Mouse (Mus musculus) heart, embryonic 14.5 days (tissue): ENCODE data around the gene Nova2. TPM values are rescaled to one million over a fixed set of nuclear protein-coding genes. Genes with fewer than 3 reads are reported as not detected.

Experiments
- ATAC-seq: fragments of 200-750 bp; cut with Nextera tagmentation; 2 replicates; pipeline ENCODE4 v1.8.0; 2017; ENCODE audit warnings: low read depth, moderate TSS enrichment; ENCODE audit not compliant: insufficient number of reproducible peaks, insufficient read depth, low FRiP score
- H3K27ac ChIP-seq, 2 experiments: fragments of 200-500 bp in 1 of 2; fragments of 300-500 bp in 1 of 2; sonication (generic) in 1 of 2; replicated peaks in 1 of 2; 2 replicates each; pipeline ENCODE4 v1.5.1; 2012 to 2014; ENCODE audit warnings: low read depth in 2 of 2, low read length in 2 of 2, control low read depth in 1 of 2, mild to moderate bottlenecking in 1 of 2, mixed read lengths in 1 of 2; ENCODE audit not compliant: control insufficient read depth in 1 of 2, insufficient read depth in 1 of 2
- H3K27me3 ChIP-seq: fragments of 300-500 bp; sonication (generic); 2 replicates; pipeline ENCODE4 v1.6.1; 2014; ENCODE audit warnings: mild to moderate bottlenecking, low read length, control low read depth; ENCODE audit not compliant: control insufficient read depth, insufficient read depth
- H3K36me3 ChIP-seq: fragments of 300-500 bp; sonication (generic); 2 replicates; pipeline ENCODE4 v1.6.1; 2014; ENCODE audit warnings: mild to moderate bottlenecking, control low read depth, low read length, mixed read lengths; ENCODE audit not compliant: control insufficient read depth, insufficient read depth
- H3K4me1 ChIP-seq, 2 experiments: fragments of 200-500 bp in 1 of 2; fragments of 300-500 bp in 1 of 2; sonication (generic) in 1 of 2; 2 replicates each; pipeline ENCODE4 v1.6.1; 2012 to 2014; ENCODE audit warnings: low read length in 2 of 2, control low read depth in 1 of 2, mixed read lengths in 1 of 2; ENCODE audit not compliant: control insufficient read depth in 2 of 2, insufficient read depth in 2 of 2
- H3K4me2 ChIP-seq: fragments of 300-500 bp; sonication (generic); 2 replicates; pipeline ENCODE4 v1.6.1; 2014; ENCODE audit warnings: mild to moderate bottlenecking, low read length
- H3K4me3 ChIP-seq, 2 experiments: fragments of 200-500 bp in 1 of 2; fragments of 300-500 bp in 1 of 2; sonication (generic) in 1 of 2; 2 replicates each; pipeline ENCODE4 v1.5.1; 2012 to 2014; ENCODE audit warnings: low read length in 2 of 2, mild to moderate bottlenecking in 2 of 2, control low read depth in 1 of 2, low read depth in 1 of 2, moderate library complexity in 1 of 2; ENCODE audit not compliant: control insufficient read depth in 1 of 2, insufficient read depth in 1 of 2
- H3K9ac ChIP-seq: fragments of 300-500 bp; sonication (generic); 2 replicates; pipeline ENCODE4 v1.6.1; 2014; ENCODE audit warnings: mild to moderate bottlenecking, low read length
- H3K9me3 ChIP-seq: fragments of 300-500 bp; sonication (generic); 2 replicates; pipeline ENCODE4 v1.6.1; 2016; ENCODE audit warnings: low read length, control low read depth; ENCODE audit not compliant: control insufficient read depth
- WGBS: fragments of 180-500 bp; shearing (Covaris S2); extraction: QIAGEN DNeasy Blood & Tissue Kit; methylation state at CpG from one replicate; pipeline ENCODE4 v1.1.7; 2014; 5-methylcytosine and 5-hydroxymethylcytosine counted together
- polyA plus RNA-seq: library from polyadenylated mRNA; unstranded; fragments of >200 nt; fragmentation: Nextera tagmentation; extraction: Ambion mirVana; gene quantifications from 2 replicates; pipeline ENCODE4 v1.2.1, GENCODE M21; 2014

Gene Nova2
- polyA plus RNA-seq, 1 experiment from 2014 or later = 0.57 TPM

GRCm38 (mm10) chr7:18992294-18992675 is 66.6 kb downstream of the Nova2 start:
- ATAC-seq = no peak
- Histone ChIP-seq H3K9ac (peak overlapping the region; percentile 59), H3K4me3 (peak overlapping the region; percentile 42 to 44), H3K27ac (no peak overlapping the region), H3K27me3 (peaks cover 26% of the 10 kb centered on the region), H3K4me2 (peak overlapping the region; percentile 77), H3K36me3 (no peaks in the 10 kb centered on the region), H3K9me3 (no peaks in the 10 kb centered on the region), H3K4me1 (peaks cover 5 to 18% of the 10 kb centered on the region in 2 experiments)
- 2% methylated on average over 31 of the region's 31 CpGs for WGBS

GRCm38 (mm10) chr7:18993036-18993435 is 67.3 kb downstream of the Nova2 start:
- no peak overlapping the region for H3K9ac ChIP-seq
- no peak for ATAC-seq
- H3K4me2 ChIP-seq = no peak overlapping the region; the same call in 1 of the 2 replicates
- H3K27me3 ChIP-seq = peaks cover 26% of the 10 kb centered on the region
- H3K36me3 ChIP-seq = no peaks in the 10 kb centered on the region
- H3K4me1 ChIP-seq = peaks cover 5 to 18% of the 10 kb centered on the region in 2 experiments
- no peaks in the 10 kb centered on the region for H3K9me3 ChIP-seq
- H3K27ac ChIP-seq = no peak overlapping the region
- WGBS = 94% methylated on average over 5 of the region's 5 CpGs
- no peak overlapping the region for H3K4me3 ChIP-seq

- H3K4me3 ChIP-seq = no peak overlapping the region
- no peak overlapping the region for H3K27ac ChIP-seq
- H3K9ac ChIP-seq = 0 out of 2 replicates have a peak overlapping the region, but pooled peaks have one; percentile 8
- peaks cover 0 to 23% of the 10 kb centered on the region in 2 experiments; a peak in 3 of 4 replicates for H3K4me1 ChIP-seq
- no peaks in the 10 kb centered on the region for H3K9me3 ChIP-seq
- H3K36me3 ChIP-seq = no peaks in the 10 kb centered on the region
- H3K4me2 ChIP-seq = no peak overlapping the region
- WGBS = 37% methylated on average over 9 of the region's 9 CpGs
- H3K27me3 ChIP-seq = no peaks in the 10 kb centered on the region
- ATAC-seq = no peak
Measured at GRCm38 (mm10) chr7:18998835-18999234, 73.1 kb downstream of the Nova2 start.

- peak overlapping the region; percentile 75 for H3K9ac ChIP-seq
- no peak for ATAC-seq
- H3K9me3 ChIP-seq = no peaks in the 10 kb centered on the region
- H3K27ac ChIP-seq = peak overlapping the region in 1 of 2 experiments; percentile 58; a peak in 2 of 4 replicates
- H3K27me3 ChIP-seq = no peaks in the 10 kb centered on the region
- H3K4me1 ChIP-seq = peaks cover 7 to 33% of the 10 kb centered on the region in 2 experiments
- peaks cover 7% of the 10 kb centered on the region for H3K36me3 ChIP-seq
- H3K4me3 ChIP-seq = peak overlapping the region; percentile 45 to 48
- H3K4me2 ChIP-seq = peak overlapping the region; percentile 70
- WGBS = 27% methylated on average over 10 of the region's 10 CpGs
Measured at GRCm38 (mm10) chr7:19000421-19000820, 74.7 kb downstream of the Nova2 start.

- H3K4me1 ChIP-seq = peaks cover 9 to 41% of the 10 kb centered on the region in 2 experiments
- no peak for ATAC-seq
- peak overlapping the region; percentile 75 for H3K9ac ChIP-seq
- H3K36me3 ChIP-seq = peaks cover 15% of the 10 kb centered on the region
- 28% methylated on average over 18 of the region's 18 CpGs for WGBS
- H3K9me3 ChIP-seq = no peaks in the 10 kb centered on the region
- H3K4me3 ChIP-seq = peak overlapping the region; percentile 45 to 48
- peak overlapping the region; percentile 70 for H3K4me2 ChIP-seq
- H3K27me3 ChIP-seq = no peaks in the 10 kb centered on the region
- peak overlapping the region in 1 of 2 experiments; percentile 61; a peak in 2 of 4 replicates for H3K27ac ChIP-seq
Measured at GRCm38 (mm10) chr7:19001066-19001806, 75.5 kb downstream of the Nova2 start.

- no peak overlapping the region; the same call in 1 of the 2 replicates for H3K9ac ChIP-seq
- H3K27me3 ChIP-seq = no peaks in the 10 kb centered on the region
- H3K4me2 ChIP-seq = 0 out of 2 replicates have a peak overlapping the region, but pooled peaks have one; percentile 70
- WGBS = 76% methylated on average over 3 of the region's 3 CpGs
- no peak overlapping the region for H3K4me3 ChIP-seq
- H3K4me1 ChIP-seq = peaks cover 9 to 45% of the 10 kb centered on the region in 2 experiments
- peak overlapping the region in 1 of 2 experiments; percentile 61; a peak in 1 of 4 replicates for H3K27ac ChIP-seq
- peaks cover 20% of the 10 kb centered on the region for H3K36me3 ChIP-seq
- ATAC-seq = no peak
- no peaks in the 10 kb centered on the region for H3K9me3 ChIP-seq
Measured at GRCm38 (mm10) chr7:19001807-19002085, 76.1 kb downstream of the Nova2 start.

GRCm38 (mm10) chr7:19002115-19002514 is 76.4 kb downstream of the Nova2 start:
- Histone ChIP-seq H3K9me3 (no peaks in the 10 kb centered on the region), H3K4me3 (peak overlapping the region in 1 of 2 experiments; percentile 43; a peak in 2 of 4 replicates), H3K4me1 (peaks cover 9 to 48% of the 10 kb centered on the region in 2 experiments), H3K4me2 (peak overlapping the region; percentile 82), H3K27me3 (no peaks in the 10 kb centered on the region), H3K27ac (peak overlapping the region in 1 of 2 experiments; percentile 67; a peak in 2 of 4 replicates), H3K9ac (peak overlapping the region; percentile 80), H3K36me3 (peaks cover 24% of the 10 kb centered on the region)
- WGBS = 44% methylated on average over 4 of the region's 4 CpGs
- no peak for ATAC-seq
